Mouse (Mus musculus) G1E (cell line): Measurements from ENCODE around the gene Dhodh. TPM values are rescaled to one million over a fixed set of nuclear protein-coding genes. Genes with fewer than 3 reads are reported as not detected.
A peak's percentile ranks its signal among the peaks of the same experiment; 100 is the strongest.

Experiments used
- ATAC-seq: 2 replicates; pipeline ENCODE4 v1.8.0; 2016; ENCODE audit warnings: mild to moderate bottlenecking; ENCODE audit not compliant: insufficient number of reproducible peaks, poor library complexity, low FRiP score, severe bottlenecking; ENCODE audit errors: extremely low read depth
- DNase-seq: peaks from one replicate; pipeline ENCODE4 v3.0.0; 2012; ENCODE audit warnings: low spot score
- H3K27me3 ChIP-seq: 2 replicates; pipeline ENCODE4 v1.6.1; 2012; ENCODE audit warnings: mild to moderate bottlenecking, low read length, inconsistent platforms; ENCODE audit not compliant: insufficient read depth
- H3K36me3 ChIP-seq: replicated peaks from 2 replicates; pipeline ENCODE3; 2012; ENCODE audit warnings: mild to moderate bottlenecking, inconsistent platforms
- H3K4me1 ChIP-seq: 2 replicates; pipeline ENCODE4 v1.6.1; 2012; ENCODE audit warnings: low read depth, low read length, inconsistent platforms, mixed read lengths; ENCODE audit not compliant: insufficient read depth
- H3K4me3 ChIP-seq: 2 replicates; pipeline ENCODE4 v1.5.1; 2012; ENCODE audit warnings: low read depth, mild to moderate bottlenecking, inconsistent platforms, low read length, moderate library complexity, mixed read lengths
- H3K9me3 ChIP-seq: replicated peaks from 2 replicates; pipeline ENCODE4 v1.6.1; 2012; ENCODE audit warnings: inconsistent platforms
- CTCF ChIP-seq: IDR thresholded peaks from 2 replicates; pipeline ENCODE4 v1.5.1; 2012; ENCODE audit warnings: low read depth, low read length, inconsistent platforms, mixed read lengths
- GATA1 ChIP-seq: IDR thresholded peaks from 2 replicates; pipeline ENCODE4 v1.6.1; 2012; ENCODE audit warnings: borderline replicate concordance, low read length, inconsistent platforms, mixed read lengths
- GATA2 ChIP-seq: IDR thresholded peaks from 2 replicates; pipeline ENCODE4 v1.6.1; 2012; ENCODE audit warnings: low read depth, low read length, inconsistent platforms, borderline replicate concordance
- POLR2AphosphoS5 ChIP-seq: IDR thresholded peaks from 2 replicates; pipeline ENCODE4 v1.6.1; 2012; ENCODE audit warnings: low read depth, low read length, inconsistent platforms; ENCODE audit not compliant: insufficient replicate concordance
- TAL1 ChIP-seq: conservative IDR thresholded peaks from 2 replicates; pipeline ENCODE4 v1.6.1; 2012; ENCODE audit warnings: low read depth, low read length, inconsistent platforms, mixed read lengths
- polyA plus RNA-seq: library from polyadenylated mRNA; stranded (reverse); fragments of >175 nt; gene quantifications from 2 replicates; pipeline ENCODE4 v1.2.3, GENCODE M21; 2012
- total RNA-seq, 2 experiments: library from RNA; stranded (forward) in 1 of 2; stranded (reverse) in 1 of 2; fragments of 200-1000 nt in 1 of 2; fragments of >200 nt in 1 of 2; fragmentation: Nextera tagmentation in 1 of 2; gene quantifications; 2 replicates each; pipeline ENCODE4 v1.2.3; 2014 to 2017

The Dhodh gene
- total and polyA plus RNA-seq, 3 experiments, result 23.7 to 110 (median 24.6) TPM

DNA sequence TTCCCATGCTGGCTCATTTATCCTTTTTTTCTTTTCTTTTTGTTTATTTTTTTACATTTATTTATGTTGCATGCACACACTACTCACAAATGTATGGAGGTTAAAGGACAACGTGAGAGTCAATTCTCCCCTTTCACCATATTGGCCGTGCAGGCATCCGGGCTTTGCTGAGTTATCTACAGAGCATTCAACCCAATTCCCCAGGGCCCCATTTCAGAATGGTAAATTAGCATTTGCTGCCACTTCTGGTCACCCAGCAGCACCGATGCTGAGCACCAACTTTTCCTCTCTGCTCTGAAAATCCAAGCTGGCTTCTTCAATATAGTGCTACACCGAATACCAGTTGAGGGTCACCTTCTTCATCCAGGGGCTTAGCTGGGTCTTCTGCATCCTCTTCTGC lies 30.4 kb upstream of the Dhodh start:
- H3K4me1 ChIP-seq, result no peaks in the 10 kb centered on the region
- no peak for DNase-seq
- peaks cover 86% of the 10 kb centered on the region for H3K36me3 ChIP-seq
- H3K4me3 ChIP-seq, result no peak overlapping the region
- no peak for TF ChIP-seq POLR2AphosphoS5
- TF ChIP-seq TAL1, result no peak
- TF ChIP-seq GATA2, result no peak
- TF ChIP-seq GATA1, result no peak
- no peak for TF ChIP-seq CTCF
- H3K9me3 ChIP-seq, result no peaks in the 10 kb centered on the region
- no peaks in the 10 kb centered on the region for H3K27me3 ChIP-seq
- ATAC-seq, result no peak

DNA sequence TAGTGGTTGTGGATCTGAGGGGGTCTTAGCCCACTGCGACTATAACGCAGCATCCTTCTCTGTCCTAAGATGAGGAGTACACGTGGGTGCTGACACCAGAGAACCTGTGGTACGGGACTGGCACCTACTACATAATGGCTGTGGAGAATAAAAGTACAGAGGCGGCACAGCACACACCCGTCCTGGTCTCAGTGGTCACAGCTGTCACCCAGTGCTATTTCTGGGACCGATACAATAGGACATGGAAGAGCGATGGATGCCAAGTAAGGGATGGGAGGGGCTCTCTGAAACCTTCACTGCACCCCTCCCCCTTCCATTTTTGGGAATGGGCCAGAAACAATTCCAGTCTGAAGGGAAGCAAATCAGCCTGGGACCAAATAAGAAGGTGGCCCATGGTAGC lies 26.7 kb upstream of the Dhodh start:
- no peaks in the 10 kb centered on the region for H3K9me3 ChIP-seq
- DNase-seq (no peak), ATAC-seq (no peak)
- H3K27me3 ChIP-seq, result no peaks in the 10 kb centered on the region
- H3K4me3 ChIP-seq, result no peak overlapping the region
- peaks cover 91% of the 10 kb centered on the region for H3K36me3 ChIP-seq
- no peak for TF ChIP-seq GATA1
- TF ChIP-seq POLR2AphosphoS5, result no peak
- TF ChIP-seq GATA2, result no peak
- TF ChIP-seq TAL1, result no peak
- TF ChIP-seq CTCF, result no peak
- H3K4me1 ChIP-seq, result no peaks in the 10 kb centered on the region

DNA sequence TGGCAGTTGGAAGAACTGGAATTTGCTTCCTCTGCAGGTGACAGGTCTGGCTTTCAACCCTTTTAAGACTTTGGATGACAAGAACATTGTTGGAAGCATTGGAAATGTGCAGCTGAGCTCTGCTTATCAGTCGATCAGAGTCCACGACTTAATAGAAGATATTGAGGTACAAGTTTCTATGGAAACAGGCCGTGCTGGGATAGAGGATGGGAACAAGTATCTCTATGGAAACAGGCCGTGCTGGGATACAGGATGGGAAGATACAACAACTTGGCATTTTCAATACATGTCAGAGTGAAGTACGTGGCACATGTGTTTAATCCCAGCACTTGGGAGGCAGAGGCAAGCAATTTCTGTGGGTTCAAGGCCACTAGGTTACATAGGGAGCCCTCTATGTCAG lies 24.0 kb upstream of the Dhodh start:
- DNase-seq (no peak), ATAC-seq (no peak)
- Histone ChIP-seq H3K9me3 (no peaks in the 10 kb centered on the region), H3K4me1 (no peaks in the 10 kb centered on the region), H3K4me3 (no peak overlapping the region), H3K36me3 (peaks cover 92% of the 10 kb centered on the region), H3K27me3 (no peaks in the 10 kb centered on the region)
- TF ChIP-seq POLR2AphosphoS5, result no peak
- no peak for TF ChIP-seq TAL1
- no peak for TF ChIP-seq CTCF
- TF ChIP-seq GATA1, result no peak
- no peak for TF ChIP-seq GATA2

DNA sequence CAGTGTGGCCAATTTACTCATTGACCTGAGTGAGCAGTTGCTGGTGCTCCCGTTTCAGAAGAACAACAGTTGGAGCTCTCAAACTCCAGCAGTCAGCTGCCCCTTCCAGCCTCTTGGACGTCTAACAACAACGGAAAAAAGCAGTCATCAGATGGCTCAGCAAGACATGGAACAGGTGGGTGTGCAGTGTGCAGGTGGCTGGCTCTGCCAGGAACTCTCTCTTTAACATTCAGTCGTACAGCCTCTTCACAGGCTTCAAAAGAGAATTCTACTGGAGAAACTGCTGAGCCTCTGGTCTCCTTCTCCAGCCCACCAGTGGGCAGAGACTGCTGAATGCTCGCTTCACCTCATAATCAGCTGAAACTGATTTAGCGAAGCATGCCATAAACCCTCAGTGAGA lies 20.2 kb upstream of the Dhodh start:
- DNase-seq (no peak), ATAC-seq (no peak)
- no peak overlapping the region for H3K4me3 ChIP-seq
- no peaks in the 10 kb centered on the region for H3K27me3 ChIP-seq
- H3K4me1 ChIP-seq, result no peaks in the 10 kb centered on the region
- no peaks in the 10 kb centered on the region for H3K9me3 ChIP-seq
- TF ChIP-seq CTCF (no peak), TAL1 (no peak), POLR2AphosphoS5 (no peak), GATA2 (no peak), GATA1 (no peak)
- H3K36me3 ChIP-seq, result peaks cover 94% of the 10 kb centered on the region

DNA sequence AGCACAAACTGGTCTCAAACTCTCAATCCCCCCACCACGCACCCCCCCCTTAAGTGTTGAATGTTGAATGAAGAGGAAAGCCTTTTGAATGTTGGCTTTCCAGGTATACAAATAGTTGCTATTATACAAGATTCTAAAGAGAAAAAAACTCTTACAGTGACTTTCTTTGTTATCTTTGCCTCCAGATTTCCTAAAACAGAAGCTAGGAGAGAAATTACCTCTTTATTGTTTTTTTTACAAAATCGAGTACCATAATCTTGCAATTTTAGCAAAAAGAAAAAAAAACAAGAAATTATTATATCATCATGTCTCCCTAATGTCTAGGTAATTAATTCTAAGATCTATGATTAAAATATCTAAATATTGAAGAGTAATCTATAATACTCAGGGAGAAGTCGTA lies 7.1 kb upstream of the Dhodh start:
- peaks cover 19% of the 10 kb centered on the region for H3K9me3 ChIP-seq
- no peak for TF ChIP-seq GATA1
- no peak for TF ChIP-seq GATA2
- no peak for TF ChIP-seq TAL1
- TF ChIP-seq CTCF, result no peak
- TF ChIP-seq POLR2AphosphoS5, result no peak
- no peaks in the 10 kb centered on the region for H3K27me3 ChIP-seq
- DNase-seq, result no peak
- H3K4me3 ChIP-seq, result peak overlapping the region; percentile 70; the same call in 1 of the 2 replicates
- no peak for ATAC-seq
- H3K4me1 ChIP-seq, result peaks cover 33% of the 10 kb centered on the region
- H3K36me3 ChIP-seq, result peaks cover 59% of the 10 kb centered on the region

DNA sequence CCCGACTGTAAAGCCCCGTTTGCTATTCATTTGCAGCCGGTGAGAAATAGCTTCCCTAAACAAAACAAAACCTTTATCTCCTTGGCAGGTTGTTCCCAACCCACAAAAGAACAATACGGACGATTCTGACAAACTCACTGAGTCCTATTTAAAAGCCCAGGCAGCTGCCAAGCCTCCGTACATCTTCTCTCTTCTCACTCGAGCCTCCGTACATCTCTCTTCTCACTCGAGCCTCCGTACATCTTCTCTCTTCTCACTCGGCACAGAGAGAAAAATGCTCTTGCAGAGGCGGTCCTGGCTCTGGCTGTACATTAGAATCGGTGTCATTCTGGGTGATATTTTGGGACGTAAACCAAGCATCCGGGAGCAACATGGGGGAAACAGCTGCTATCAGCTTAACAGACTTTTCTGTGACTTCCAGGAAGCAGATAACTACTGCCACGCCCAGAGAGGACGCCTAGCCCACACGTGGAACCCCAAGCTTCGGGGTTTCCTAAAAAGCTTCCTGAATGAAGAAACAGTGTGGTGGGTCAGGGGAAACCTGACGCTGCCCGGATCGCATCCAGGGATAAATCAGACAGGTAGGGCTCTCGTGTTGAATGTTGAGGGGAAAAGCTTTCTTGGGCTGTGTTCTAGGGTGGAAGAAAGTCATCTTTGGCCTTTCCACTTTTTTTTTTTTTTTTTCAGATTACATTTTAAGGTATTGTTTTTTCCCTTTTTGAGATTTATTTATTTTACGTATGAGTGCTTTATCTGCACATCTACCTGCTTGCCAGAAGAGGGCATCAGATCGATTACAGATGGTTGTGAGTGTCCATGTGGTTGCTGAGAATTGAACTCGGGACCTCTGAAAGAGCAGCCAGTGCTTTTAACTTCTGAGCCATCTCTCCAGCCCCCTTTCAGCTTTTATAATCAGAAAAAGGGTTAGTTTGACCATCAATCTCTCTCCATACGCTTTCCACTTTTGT lies 6.1 kb upstream of the Dhodh start, which contains the start of gene Pkd1l3:
Gene Pkd1l3 (plus strand): TSS at position 275 of the 968 bp plus-strand sequence.
- Histone ChIP-seq H3K9me3 (peaks cover 16% of the 10 kb centered on the region), H3K4me1 (peaks cover 43% of the 10 kb centered on the region), H3K27me3 (no peaks in the 10 kb centered on the region), H3K36me3 (peaks cover 50% of the 10 kb centered on the region), H3K4me3 (peak within 1 kb of the TSS; percentile 70)
- no peak for TF ChIP-seq GATA2
- TF ChIP-seq TAL1, result peak; percentile 32; the same call in 1 of the 2 replicates
- DNase-seq (peak; percentile 62), ATAC-seq (peak; percentile 94)
